Mouse (Mus musculus): ENCODE data around the gene Vmn1r38.
"Not testable (repeated sequence)": the region's sequence is repeated elsewhere in the genome, so short reads cannot be mapped to it uniquely, and the experiment has no call there.

Vmn1r38 gene

GRCm38 (mm10) chr6:66782527-66782926, at the start of gene Vmn1r38:
Gene Vmn1r38, minus strand, starts transcription at chr6:66782627.
- not testable (repeated sequence) for DNase-seq

- no peak for DNase-seq
Observed at GRCm38 (mm10) chr6:66810509-66810908, 28.1 kb upstream of the Vmn1r38 start, which contains the start of gene Vmn1r39. Gene Vmn1r39, minus strand, starts transcription at chr6:66810609.

- no peak for DNase-seq
Observed at GRCm38 (mm10) chr6:66806311-66806710, 23.9 kb upstream of the Vmn1r38 start.

GRCm38 (mm10) chr6:66805713-66806112, 23.3 kb upstream of the Vmn1r38 start:
- DNase-seq, result no peak

- DNase-seq, result not testable (repeated sequence)
Observed at GRCm38 (mm10) chr6:66729082-66729481, 53.3 kb downstream of the Vmn1r38 start, which contains the start of gene Vmn1r37. Gene Vmn1r37, plus strand, starts transcription at chr6:66729382.

All from liver (tissue).